Mouse (Mus musculus): ENCODE measurements around the gene Dnaja3.

GRCm38 (mm10) chr16:4598891-4599543, 40.8 kb upstream of the Dnaja3 start:
- TF ChIP-seq SRF (IDR thresholded peaks at IDR 0.05; ENCODE audit: control insufficient read depth, insufficient read length, low read depth): no peak
- no peak for TF ChIP-seq MAX (IDR thresholded peaks at IDR 0.05; ENCODE audit: low read depth)
- TF ChIP-seq E2F4 (IDR thresholded peaks at IDR 0.05; ENCODE audit: insufficient read depth): no peak
- no peak for TF ChIP-seq POLR2A (IDR thresholded peaks at IDR 0.05; ENCODE audit: insufficient read length, low read depth)
